8 mouse cellular contexts compared by ENCODE assay signal in the genomic region with DNA sequence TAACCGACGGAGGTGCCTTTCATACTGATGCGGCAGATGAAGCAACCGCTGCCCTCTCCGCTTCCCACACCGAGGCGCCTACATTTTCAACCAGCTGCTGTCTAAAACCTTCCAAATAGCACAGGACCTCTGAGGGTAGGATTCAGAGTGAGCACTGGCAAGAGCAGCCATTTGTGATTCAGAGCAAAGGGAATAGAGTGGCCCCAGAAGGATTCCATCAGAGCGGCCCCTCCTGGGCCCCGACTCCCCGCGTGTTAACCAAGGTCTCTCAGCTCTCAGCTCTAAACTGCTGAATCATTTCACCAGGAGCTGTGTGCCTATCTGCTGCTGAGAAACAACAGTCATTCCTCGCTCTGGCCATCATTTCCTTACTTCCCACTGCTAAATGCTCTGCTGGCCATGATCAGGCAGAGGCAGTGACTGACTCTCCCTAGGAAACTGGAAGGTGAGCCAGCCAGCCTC.
A peak's percentile ranks its signal among the peaks of the same experiment; 100 is the strongest.
DNase-seq lines count a peak whose midpoint lies in the region; ATAC-seq and TF ChIP-seq lines count a peak whose summit lies in the region.

No protein-coding gene starts in this region.

- no peak overlapping the region; the same call in none of the 2 replicates for H3K4me2 ChIP-seq in forebrain, postnatal 0 days (ENCODE audit: low read depth)
- peak overlapping the region; percentile 32 for H3K4me2 ChIP-seq in hindbrain, embryonic 16.5 days (ENCODE audit: low read length)
- H3K4me2 ChIP-seq in midbrain, embryonic 12.5 days (replicated peaks), result peak overlapping the region; percentile 39

- TF ChIP-seq POLR2A in brain, embryonic 14.5 days (IDR thresholded peaks at IDR 0.05; ENCODE audit: borderline replicate concordance, extremely low read depth, insufficient read depth, insufficient read length, poor library complexity, severe bottlenecking), result no peak

- no peaks in the 10 kb centered on the region for H3K36me3 ChIP-seq in forebrain, postnatal 0 days (ENCODE audit: insufficient read depth)
- no peaks in the 10 kb centered on the region for H3K36me3 ChIP-seq in hindbrain, embryonic 16.5 days (ENCODE audit: control insufficient read depth, insufficient read depth, low read length)
- H3K36me3 ChIP-seq in midbrain, embryonic 12.5 days, result no peaks in the 10 kb centered on the region

- peaks cover 4% of the 10 kb centered on the region; the same call in 1 of the 2 replicates for H3K4me1 ChIP-seq in forebrain, postnatal 0 days (ENCODE audit: insufficient read depth)
- peaks cover 13% of the 10 kb centered on the region for H3K4me1 ChIP-seq in hindbrain, embryonic 16.5 days (ENCODE audit: control insufficient read depth, insufficient read depth, low read depth, low read length)
- peaks cover 21% of the 10 kb centered on the region for H3K4me1 ChIP-seq in midbrain, embryonic 12.5 days

- peak; percentile 24 to 35 for DNase-seq in frontal cortex, postnatal 36 days (ENCODE audit: low spot score in 2 of 2)
- DNase-seq in frontal cortex, postnatal 25 days (ENCODE audit: low spot score in 2 of 2), result no peak
- peak; percentile 69 for DNase-seq in brain, embryonic 14.5 days (ENCODE audit: low read depth)
- no peak for DNase-seq in forebrain, postnatal 0 days
- DNase-seq in MN1 (ENCODE audit: low spot score), result no peak
- DNase-seq in urinary bladder, postnatal 36 days (ENCODE audit: low spot score in 2 of 2), result no peak

- no peaks in the 10 kb centered on the region for H3K9me3 ChIP-seq in forebrain, postnatal 0 days (ENCODE audit: low read length)
- no peaks in the 10 kb centered on the region for H3K9me3 ChIP-seq in hindbrain, embryonic 16.5 days (ENCODE audit: control insufficient read depth, low read length)
- H3K9me3 ChIP-seq in midbrain, embryonic 12.5 days, result no peaks in the 10 kb centered on the region

- no peak overlapping the region for H3K4me3 ChIP-seq in forebrain, postnatal 0 days (ENCODE audit: low read depth, low read length)
- peak overlapping the region; percentile 16; the same call in 1 of the 2 replicates for H3K4me3 ChIP-seq in hindbrain, embryonic 16.5 days (ENCODE audit: low read length)
- H3K4me3 ChIP-seq in midbrain, embryonic 12.5 days, result no peak overlapping the region

- no peak overlapping the region for H3K9ac ChIP-seq in forebrain, postnatal 0 days
- H3K9ac ChIP-seq in hindbrain, embryonic 16.5 days (ENCODE audit: low read depth, low read length), result peak overlapping the region; percentile 38
- no peak overlapping the region for H3K9ac ChIP-seq in midbrain, embryonic 12.5 days (replicated peaks)

- ATAC-seq in forebrain, postnatal 0 days, result peak; percentile 23
- ATAC-seq in hindbrain, embryonic 16.5 days, result peak; percentile 56
- 0 out of 2 replicates have a peak, but pooled peaks have one; percentile 27 for ATAC-seq in midbrain, embryonic 12.5 days (ENCODE audit: low FRiP score, low read depth)

- TF ChIP-seq CTCF in brain, embryonic 14.5 days (IDR thresholded peaks at IDR 0.05; ENCODE audit: borderline replicate concordance, extremely low read depth, insufficient read depth, insufficient read length), result no peak
- TF ChIP-seq CTCF in forebrain, postnatal 0 days (IDR thresholded peaks at IDR 0.05; ENCODE audit: low read depth), result no peak

- H3K27ac ChIP-seq in forebrain, postnatal 0 days (ENCODE audit: low read depth, low read length), result no peak overlapping the region
- H3K27ac ChIP-seq in hindbrain, embryonic 16.5 days (ENCODE audit: low read depth, low read length), result peak overlapping the region; percentile 79
- H3K27ac ChIP-seq in midbrain, embryonic 12.5 days (replicated peaks), result peak overlapping the region; percentile 68

- H3K27me3 ChIP-seq in forebrain, postnatal 0 days (ENCODE audit: insufficient read depth, low read length), result no peaks in the 10 kb centered on the region
- no peaks in the 10 kb centered on the region for H3K27me3 ChIP-seq in hindbrain, embryonic 16.5 days (replicated peaks; ENCODE audit: control insufficient read depth, insufficient read depth, low read length)
- no peaks in the 10 kb centered on the region for H3K27me3 ChIP-seq in midbrain, embryonic 12.5 days

- 19% methylated on average over 12 of the region's 12 CpGs for WGBS in forebrain, postnatal 0 days
- WGBS in hindbrain, embryonic 16.5 days, result 18% methylated on average over 12 of the region's 12 CpGs
- WGBS in midbrain, embryonic 12.5 days, result 15% methylated on average over 12 of the region's 12 CpGs

Comparison
In these comparisons a context has a peak if more than half of its experiments do, and no peak if none do; other contexts are left out.
1. DNase-seq: peak in frontal cortex, postnatal 36 days (2 of 2) and brain, embryonic 14.5 days (single experiment); none in frontal cortex, postnatal 25 days (0 of 2), forebrain, postnatal 0 days (single experiment), MN1 (single experiment) and urinary bladder, postnatal 36 days (0 of 2).
2. Peak in every context shown above with its lines, with median percentiles within 50 percentile points of each other: ATAC-seq.